Mouse (Mus musculus) large intestine, adult 2 months (tissue): ENCODE measurements around the gene Gimap4. TPM values are rescaled to one million over a fixed set of nuclear protein-coding genes. Genes with fewer than 3 reads are reported as not detected.
"Not testable (repeated sequence)": the region's sequence is repeated elsewhere in the genome, so short reads cannot be mapped to it uniquely, and the experiment has no call there.

Source experiments
- DNase-seq: peaks from one replicate; pipeline ENCODE4 v3.0.0-alpha.2; 2012; ENCODE audit warnings: low read depth, low spot score
- WGBS: fragments of 180-500 bp; shearing (Covaris S2); methylation state at CpG from one replicate; pipeline ENCODE4 v1.1.7; 2018; 5-methylcytosine and 5-hydroxymethylcytosine counted together
- polyA plus RNA-seq: library from polyadenylated mRNA; depleted of rRNA; stranded (reverse); fragments of >200 nt; gene quantifications from 2 replicates; pipeline ENCODE4 v1.2.3, GENCODE M21; 2012

Gene Gimap4
- polyA plus RNA-seq, 1 experiment: 24.6 TPM

- WGBS: 22% methylated on average over 10 of the region's 10 CpGs
- DNase-seq: no peak
These were observed 8.9 kb upstream of the Gimap4 start for GRCm38 (mm10) chr6:48675400-48675930.

- peak; percentile 33 for DNase-seq
- WGBS: 14% methylated on average over 13 of the region's 13 CpGs
These were observed 8.2 kb upstream of the Gimap4 start, which contains the start of gene Gimap9 for GRCm38 (mm10) chr6:48675931-48676859. Gene Gimap9 (plus strand): TSS chr6:48676129.

- DNase-seq: no peak
These were observed 7.4 kb upstream of the Gimap4 start for GRCm38 (mm10) chr6:48676860-48677415.

GRCm38 (mm10) chr6:48677492-48678345 lies 6.6 kb upstream of the Gimap4 start:
- 90% methylated on average over 17 of the region's 17 CpGs for WGBS
- no peak for DNase-seq

More at GRCm38 (mm10) chr6:48676860-48677415, 7.4 kb upstream of the Gimap4 start:
- WGBS: 48% methylated on average over 5 of the region's 5 CpGs

- WGBS: 59% methylated on average over 4 of the region's 4 CpGs
- DNase-seq: no peak
These were observed 6.0 kb upstream of the Gimap4 start for GRCm38 (mm10) chr6:48678391-48678790.

- no peak for DNase-seq
- 80% methylated on average over 6 of the region's 6 CpGs for WGBS
These were observed 4.6 kb upstream of the Gimap4 start for GRCm38 (mm10) chr6:48679701-48680100.

- 82% methylated on average over 5 of the region's 5 CpGs for WGBS
These were observed 3.9 kb upstream of the Gimap4 start for GRCm38 (mm10) chr6:48680421-48680820.

GRCm38 (mm10) chr6:48681472-48682090 lies 2.8 kb upstream of the Gimap4 start:
- no peak for DNase-seq
- 73% methylated on average over 3 of the region's 3 CpGs for WGBS

More at GRCm38 (mm10) chr6:48680421-48680820, 3.9 kb upstream of the Gimap4 start:
- no peak for DNase-seq

GRCm38 (mm10) chr6:48682271-48682670 lies 2.1 kb upstream of the Gimap4 start:
- no peak for DNase-seq
- WGBS: 75% methylated on average over 4 of the region's 4 CpGs

GRCm38 (mm10) chr6:48683263-48683821 lies 1.0 kb upstream of the Gimap4 start:
- not testable (repeated sequence) for DNase-seq
- 89% methylated on average over 4 of the region's 4 CpGs for WGBS

- DNase-seq: no peak
- 63% methylated on average over 4 of the region's 4 CpGs for WGBS
These were observed 457 bp downstream of the Gimap4 start for GRCm38 (mm10) chr6:48684806-48685205.

- no peak for DNase-seq
- WGBS: 85% methylated on average over 2 of the region's 2 CpGs
These were observed 902 bp downstream of the Gimap4 start for GRCm38 (mm10) chr6:48685251-48685650.

GRCm38 (mm10) chr6:48685694-48686665 lies 1.6 kb downstream of the Gimap4 start:
- no peak for DNase-seq
- 78% methylated on average over 7 of the region's 7 CpGs for WGBS

GRCm38 (mm10) chr6:48687077-48687476 lies 2.7 kb downstream of the Gimap4 start:
- no peak for DNase-seq
- 75% methylated on average over 2 of the region's 2 CpGs for WGBS

GRCm38 (mm10) chr6:48689320-48689719 lies 5.0 kb downstream of the Gimap4 start:
- 81% methylated on average over 2 of the region's 2 CpGs for WGBS
- no peak for DNase-seq

- DNase-seq: no peak
- 68% methylated on average over 6 of the region's 6 CpGs for WGBS
These were observed 8.6 kb downstream of the Gimap4 start for GRCm38 (mm10) chr6:48692962-48693361.

- DNase-seq: no peak
These were observed 12.6 kb downstream of the Gimap4 start for GRCm38 (mm10) chr6:48696830-48697554.

More at GRCm38 (mm10) chr6:48696830-48697554, 12.6 kb downstream of the Gimap4 start:
- WGBS: 80% methylated on average over 4 of the region's 4 CpGs
